Mouse (Mus musculus): ENCODE results near the gene Ing4.
A peak's percentile ranks its signal among the peaks of the same experiment; 100 is the strongest.

The Ing4 gene

GRCm38 (mm10) chr6:125039533-125040153 is at the start of gene Ing4:
Ing4 (plus strand) TSS chr6:125039760.
- DNase-seq (ENCODE audit: low spot score in 2 of 2) = peak; percentile 89 to 93

- no peak for DNase-seq (ENCODE audit: low spot score in 2 of 2)
These were observed 47.3 kb upstream of the Ing4 start for GRCm38 (mm10) chr6:124992241-124992640.

- DNase-seq (ENCODE audit: low spot score in 2 of 2) = no peak
These were observed 46.2 kb upstream of the Ing4 start for GRCm38 (mm10) chr6:124993365-124993764.

- no peak for DNase-seq (ENCODE audit: low spot score in 2 of 2)
These were observed 45.7 kb upstream of the Ing4 start for GRCm38 (mm10) chr6:124993876-124994275.

GRCm38 (mm10) chr6:124995246-124995645 is 44.3 kb upstream of the Ing4 start:
- no peak for DNase-seq (ENCODE audit: low spot score in 2 of 2)

GRCm38 (mm10) chr6:124995831-124996403 is 43.6 kb upstream of the Ing4 start:
- no peak for DNase-seq (ENCODE audit: low spot score in 2 of 2)

- peak; percentile 54 to 56 for DNase-seq (ENCODE audit: low spot score in 2 of 2)
These were observed 42.7 kb upstream of the Ing4 start, which contains the start of gene Pianp for GRCm38 (mm10) chr6:124996551-124997501. Pianp (plus strand) TSS chr6:124996694.

GRCm38 (mm10) chr6:124998066-124998465 is 41.5 kb upstream of the Ing4 start:
- no peak for DNase-seq (ENCODE audit: low spot score in 2 of 2)

GRCm38 (mm10) chr6:124999091-124999490 is 40.5 kb upstream of the Ing4 start:
- no peak for DNase-seq (ENCODE audit: low spot score in 2 of 2)

GRCm38 (mm10) chr6:124999546-124999945 is 40.0 kb upstream of the Ing4 start:
- no peak for DNase-seq (ENCODE audit: low spot score in 2 of 2)

GRCm38 (mm10) chr6:125003706-125004105 is 35.9 kb upstream of the Ing4 start:
- no peak for DNase-seq (ENCODE audit: low spot score in 2 of 2)

- DNase-seq (ENCODE audit: low spot score in 2 of 2) = no peak
These were observed 34.5 kb upstream of the Ing4 start for GRCm38 (mm10) chr6:125005086-125005485.

GRCm38 (mm10) chr6:125008060-125008459 is 31.5 kb upstream of the Ing4 start:
- DNase-seq (ENCODE audit: low spot score in 2 of 2) = peak in 1 of 2 experiments; percentile 18

GRCm38 (mm10) chr6:125008586-125009128 is 30.9 kb upstream of the Ing4 start:
- DNase-seq (ENCODE audit: low spot score in 2 of 2) = peak; percentile 98 to 99

GRCm38 (mm10) chr6:125009129-125009180 is 30.6 kb upstream of the Ing4 start, which contains the start of gene Zfp384:
Zfp384 (plus strand) TSS chr6:125009145.
- no peak for DNase-seq (ENCODE audit: low spot score in 2 of 2)

GRCm38 (mm10) chr6:125009181-125010073 is 30.1 kb upstream of the Ing4 start:
- DNase-seq (ENCODE audit: low spot score in 2 of 2) = peak; percentile 78 to 83

- peak in 1 of 2 experiments; percentile 36 for DNase-seq (ENCODE audit: low spot score in 2 of 2)
These were observed 21.9 kb upstream of the Ing4 start for GRCm38 (mm10) chr6:125017682-125018081.

- peak; percentile 22 to 37 for DNase-seq (ENCODE audit: low spot score in 2 of 2)
These were observed 9.0 kb upstream of the Ing4 start for GRCm38 (mm10) chr6:125030532-125030931.

GRCm38 (mm10) chr6:125031604-125032003 is 8.0 kb upstream of the Ing4 start:
- DNase-seq (ENCODE audit: low spot score in 2 of 2) = no peak

GRCm38 (mm10) chr6:125038666-125039065 is 894 bp upstream of the Ing4 start:
- no peak for DNase-seq (ENCODE audit: low spot score in 2 of 2)

GRCm38 (mm10) chr6:125039131-125039530 is 429 bp upstream of the Ing4 start:
- no peak for DNase-seq (ENCODE audit: low spot score in 2 of 2)

GRCm38 (mm10) chr6:125040221-125040620 is 661 bp downstream of the Ing4 start:
- no peak for DNase-seq (ENCODE audit: low spot score in 2 of 2)

All from spleen, postnatal 36 days (tissue).